Mouse (Mus musculus): Measurements from ENCODE around the gene Meis1. TPM values are rescaled to one million over a fixed set of nuclear protein-coding genes. Genes with fewer than 3 reads are reported as not detected.

The Meis1 gene
- 1 to 10 TPM; 4.1 to 4.5 TPM for total RNA-seq (2021)
- long read RNA-seq, experiment 1, partial matches to known transcripts = 0 of 2 reads
- long read RNA-seq, experiment 1, other reads (novel, unspliced or antisense) = 0 of 2 reads
- long read RNA-seq, experiment 2, full-length matches to known transcripts = 2 of 3 reads
- long read RNA-seq, experiment 2, partial matches to known transcripts = 0 of 3 reads
- long read RNA-seq, experiment 2, other reads (novel, unspliced or antisense) = 1 of 3 reads

DNA sequence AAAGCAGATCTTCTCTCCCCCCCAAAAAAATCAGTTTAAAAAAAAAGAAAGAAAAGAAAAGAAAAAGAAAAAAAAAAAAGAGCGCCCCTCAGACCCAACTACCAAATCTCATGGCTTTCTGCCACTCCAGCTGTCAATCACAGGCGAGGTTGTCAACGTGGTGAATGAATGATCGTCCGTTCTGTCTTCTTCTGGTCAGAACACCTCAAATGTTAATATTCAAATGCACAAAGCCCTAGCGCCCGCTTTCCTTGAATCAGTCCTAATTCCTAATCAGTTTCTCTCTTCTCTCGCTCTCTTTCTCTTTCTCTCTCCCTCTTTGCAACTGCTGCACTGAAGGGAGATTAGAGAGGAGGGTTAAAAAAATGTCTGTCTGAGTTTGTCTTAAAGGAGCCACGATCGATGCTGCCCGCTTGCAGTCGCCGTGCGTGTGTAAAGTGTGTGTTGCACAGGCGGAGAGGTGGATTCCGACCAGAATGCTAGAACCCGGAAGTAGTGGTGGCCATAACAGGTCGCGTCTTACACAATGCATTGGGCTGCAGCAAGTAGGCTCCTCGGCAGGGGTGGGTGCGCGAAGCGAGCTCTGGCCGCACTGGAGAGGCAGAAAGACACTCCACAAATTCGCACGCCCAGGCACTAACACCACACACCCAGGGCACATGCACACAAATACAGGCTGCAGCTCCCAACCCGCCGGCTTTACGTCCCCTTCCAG, at the start of gene Meis1:
Gene Meis1 (minus strand): TSS at position 497 of the 715 bp plus-strand sequence.
- peak; percentile 88 for DNase-seq
- intact Hi-C loops (cut with DNase I; ENCODE audit: low total_unique reads) = no loop called here

DNA sequence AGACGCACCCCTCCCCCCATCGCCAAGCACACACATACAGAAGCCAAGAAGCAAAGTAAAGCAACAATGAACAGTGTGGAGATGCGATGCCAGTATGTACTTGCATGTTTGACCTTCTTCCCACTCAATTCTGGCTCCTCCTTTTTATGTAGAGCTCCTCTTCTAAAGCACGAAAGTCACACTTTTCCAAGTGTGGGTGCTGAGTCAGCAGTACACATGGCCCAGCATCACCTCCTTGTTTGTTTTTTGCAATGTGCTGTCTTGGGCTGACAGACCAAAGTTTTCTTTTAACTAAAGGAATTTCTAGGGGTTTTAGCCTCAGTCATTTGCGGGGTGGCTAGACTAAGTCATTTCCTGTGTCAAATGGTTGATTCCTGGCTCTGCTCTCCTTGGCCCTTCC, 48.5 kb upstream of the Meis1 start:
- DNase-seq = no peak
- intact Hi-C loops (cut with DNase I; ENCODE audit: low total_unique reads) = no loop called here

DNA sequence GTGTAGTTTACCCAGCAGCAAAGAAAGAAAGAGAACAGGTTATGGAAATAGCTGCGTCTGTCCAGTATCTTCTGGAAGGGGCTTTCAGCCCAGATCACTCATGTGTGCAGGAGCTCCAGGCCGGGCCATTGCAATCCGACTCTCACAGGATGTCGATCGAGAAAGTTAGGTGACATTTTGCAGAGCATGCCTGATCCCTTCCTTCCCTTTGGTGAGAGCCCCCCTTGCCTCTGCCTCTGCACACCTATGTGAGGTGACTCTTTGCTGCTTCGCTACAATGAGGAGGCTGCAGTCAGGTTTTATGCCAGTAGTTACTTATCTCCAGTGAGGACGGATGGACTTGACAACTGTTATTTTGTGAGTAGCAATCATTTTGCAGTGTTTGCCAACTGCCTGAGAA, 30.5 kb upstream of the Meis1 start:
- intact Hi-C loops (cut with DNase I; ENCODE audit: low total_unique reads) = no loop called here
- DNase-seq = no peak

DNA sequence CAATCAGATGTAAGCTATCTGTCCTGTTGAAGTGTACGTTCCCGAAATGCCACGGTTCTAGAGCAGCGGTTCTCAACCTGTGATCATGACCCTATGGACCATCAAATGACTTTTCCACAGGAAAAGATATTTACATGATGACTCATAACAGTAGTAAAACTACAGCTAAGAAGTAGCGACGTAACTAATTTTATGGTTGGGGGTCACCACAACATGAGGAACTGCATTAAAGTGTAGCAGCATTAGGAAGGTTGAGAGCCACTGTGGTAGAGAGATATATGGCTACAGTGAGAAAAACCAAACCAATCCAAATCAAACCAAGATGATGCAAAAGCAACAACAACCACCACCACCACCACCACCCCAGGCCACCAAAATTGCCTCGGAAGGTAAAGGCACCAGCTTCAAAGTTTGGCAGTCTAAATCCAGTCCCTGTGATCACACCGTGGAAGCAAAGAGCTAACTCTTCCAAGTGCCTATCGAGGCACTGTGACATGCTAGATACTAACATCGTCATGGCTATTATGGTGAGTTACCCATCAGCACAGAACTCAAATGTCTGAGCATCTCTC, 17.9 kb upstream of the Meis1 start:
- no peak for DNase-seq
- intact Hi-C loops (cut with DNase I; ENCODE audit: low total_unique reads) = no loop called here

DNA sequence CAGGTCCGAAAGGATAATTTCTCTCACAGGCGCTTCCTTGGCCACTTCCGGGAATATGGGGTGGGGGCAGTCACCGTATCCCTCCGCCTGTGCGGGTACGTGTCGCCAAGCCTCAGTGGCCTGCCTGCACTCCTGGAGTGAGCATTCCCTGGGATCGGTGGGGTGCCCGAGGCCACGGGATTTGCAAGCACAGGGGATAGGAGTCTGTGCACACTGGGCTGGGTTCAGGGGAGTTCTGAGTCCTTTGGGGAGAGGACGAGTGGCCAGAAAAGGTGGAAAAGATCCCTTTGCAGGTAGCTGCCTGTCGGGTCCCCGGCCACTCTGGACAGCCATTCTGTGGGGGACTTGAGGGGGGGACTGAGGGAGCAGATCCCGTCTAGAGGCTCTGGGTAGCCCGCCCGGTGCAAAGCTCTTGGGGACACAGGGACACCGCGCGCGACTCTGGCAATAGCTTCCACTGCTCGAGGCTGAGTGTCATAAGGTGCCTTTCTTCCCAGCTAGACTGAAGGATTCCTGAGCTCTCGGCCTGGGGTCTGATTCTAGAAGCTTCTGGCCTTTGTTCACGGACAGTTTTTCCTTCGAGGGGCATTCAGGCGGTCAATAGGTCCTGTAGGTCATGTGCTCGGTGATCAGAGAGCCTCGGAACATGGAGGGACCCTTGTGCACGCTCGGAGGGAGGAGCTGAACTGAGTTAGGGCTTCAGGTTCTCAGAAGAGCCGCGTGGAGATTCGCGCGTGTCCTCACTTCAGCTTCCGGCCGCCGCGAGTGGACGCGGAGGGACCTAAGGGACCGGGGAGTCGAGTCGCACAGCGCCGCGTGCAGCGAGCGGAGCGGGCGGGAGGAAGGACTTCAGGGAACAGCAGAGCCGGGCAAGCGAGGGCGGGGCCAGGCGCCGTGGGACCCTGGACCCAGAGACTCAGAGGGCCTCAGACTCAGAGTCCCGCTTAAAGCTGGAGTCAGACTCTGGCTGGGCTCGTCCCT, 8.1 kb upstream of the Meis1 start:
- intact Hi-C loops (cut with DNase I; ENCODE audit: low total_unique reads) = loop anchor here (5.0 kb wide), 2 partner anchors 150 to 735 kb away; no protein-coding TSS in a partner anchor
- peak; percentile 65 for DNase-seq

DNA sequence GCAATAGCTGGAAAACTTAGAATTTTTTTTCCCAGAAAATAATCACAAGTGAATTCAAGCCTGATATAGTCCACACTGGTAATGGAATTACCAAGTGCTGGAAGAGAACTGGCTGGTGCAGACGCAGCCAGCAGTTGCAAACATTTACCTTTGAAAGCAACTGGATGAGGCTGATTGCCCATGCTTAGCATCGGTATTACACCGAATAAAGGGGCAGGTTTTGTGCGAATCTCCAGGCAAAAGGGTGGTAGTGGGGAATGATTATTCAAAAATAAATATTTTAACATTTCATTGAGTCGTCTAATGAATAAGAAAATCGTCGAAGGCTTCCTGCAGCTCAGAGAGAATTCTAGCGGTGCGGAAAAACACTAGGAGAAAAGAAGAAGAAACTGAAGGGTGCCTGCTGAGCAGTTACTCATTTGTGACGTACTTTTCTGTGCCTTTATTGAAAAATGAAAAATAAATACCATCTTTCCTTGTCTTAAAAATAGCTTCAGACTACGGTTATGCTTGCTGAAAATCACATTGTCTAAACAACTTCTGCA, 7.3 kb upstream of the Meis1 start:
- intact Hi-C loops (cut with DNase I; ENCODE audit: low total_unique reads) = loop anchor here (5.0 kb wide), 2 partner anchors 149 to 736 kb away; no protein-coding TSS in a partner anchor
- no peak for DNase-seq

DNA sequence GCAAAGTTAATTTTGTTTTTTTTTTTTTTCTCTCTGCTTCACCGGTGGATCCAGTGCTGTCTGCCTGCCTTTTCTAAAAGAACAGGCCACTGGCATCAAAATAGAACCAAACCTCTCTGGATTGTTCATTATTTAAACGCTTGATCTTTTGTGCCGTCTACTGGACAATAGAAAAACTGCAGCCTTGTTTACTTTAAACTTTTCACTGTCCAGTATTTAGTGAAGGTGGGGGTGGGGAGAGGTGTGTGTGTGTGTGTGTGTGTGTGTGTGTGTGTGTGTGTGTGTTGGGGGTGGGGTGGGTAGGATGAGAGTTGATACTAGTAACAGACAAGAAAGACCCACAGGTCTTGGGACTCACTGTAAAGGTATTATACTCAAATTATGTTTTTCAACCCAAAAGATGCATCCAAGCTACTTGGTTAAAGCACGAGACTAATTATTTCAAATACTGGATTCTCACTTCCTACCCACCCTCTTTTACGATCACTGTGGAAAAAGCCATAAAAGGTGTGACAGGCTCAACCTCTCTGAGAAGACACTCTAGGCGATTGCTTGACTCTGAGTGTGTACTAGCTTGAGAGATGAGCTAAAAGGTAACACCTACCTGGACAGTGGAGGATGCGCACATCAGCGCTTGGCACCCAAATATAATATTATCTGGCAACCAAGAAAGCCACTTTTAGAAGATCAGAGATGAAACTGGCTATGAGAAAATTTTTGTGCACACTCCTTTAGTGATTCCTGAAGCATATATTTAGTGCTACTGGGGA, 5.9 kb upstream of the Meis1 start:
- DNase-seq = no peak
- intact Hi-C loops (cut with DNase I; ENCODE audit: low total_unique reads) = loop anchor here (5.0 kb wide), 2 partner anchors 147 to 738 kb away; no protein-coding TSS in a partner anchor

DNA sequence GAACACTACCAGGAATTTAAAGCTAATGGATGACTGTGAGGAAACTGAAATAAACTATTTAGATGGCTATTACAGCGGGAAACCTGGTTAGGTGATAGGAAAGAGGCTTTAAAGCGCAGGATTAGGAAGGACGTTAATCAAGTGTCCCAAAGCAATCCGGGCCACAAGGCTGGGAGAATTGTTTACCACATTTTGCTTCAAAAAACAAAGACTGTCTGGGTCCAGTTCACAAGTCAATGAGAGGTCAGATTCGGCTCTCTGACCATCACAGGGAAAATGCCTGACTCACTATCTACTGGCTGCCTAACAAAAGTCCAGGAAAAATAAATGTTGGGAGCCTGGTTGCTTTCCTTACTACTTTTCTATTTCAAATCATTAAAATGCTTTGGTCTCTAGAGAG, 4.6 kb upstream of the Meis1 start:
- no peak for DNase-seq
- intact Hi-C loops (cut with DNase I; ENCODE audit: low total_unique reads) = no loop called here

DNA sequence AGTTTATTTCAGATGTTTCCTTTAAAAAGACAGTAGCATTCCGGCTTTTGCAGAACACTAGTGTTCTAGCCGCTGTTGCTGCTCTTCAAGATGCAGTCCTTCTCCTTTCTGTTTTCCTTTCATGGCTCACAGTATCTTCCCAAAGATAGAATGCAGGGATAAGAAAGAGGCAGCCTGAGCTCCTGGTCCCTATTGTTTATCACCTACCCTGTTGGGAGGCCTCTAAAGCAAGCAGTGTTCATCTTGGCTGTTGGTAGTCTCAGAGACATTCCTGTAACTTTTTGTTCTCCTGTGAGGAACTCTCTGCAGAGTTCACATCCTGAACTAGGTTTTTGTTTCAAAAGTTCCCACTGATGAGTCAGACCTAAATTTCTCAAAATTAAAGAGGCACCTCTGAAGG, 3.8 kb upstream of the Meis1 start:
- DNase-seq = no peak
- intact Hi-C loops (cut with DNase I; ENCODE audit: low total_unique reads) = no loop called here

DNA sequence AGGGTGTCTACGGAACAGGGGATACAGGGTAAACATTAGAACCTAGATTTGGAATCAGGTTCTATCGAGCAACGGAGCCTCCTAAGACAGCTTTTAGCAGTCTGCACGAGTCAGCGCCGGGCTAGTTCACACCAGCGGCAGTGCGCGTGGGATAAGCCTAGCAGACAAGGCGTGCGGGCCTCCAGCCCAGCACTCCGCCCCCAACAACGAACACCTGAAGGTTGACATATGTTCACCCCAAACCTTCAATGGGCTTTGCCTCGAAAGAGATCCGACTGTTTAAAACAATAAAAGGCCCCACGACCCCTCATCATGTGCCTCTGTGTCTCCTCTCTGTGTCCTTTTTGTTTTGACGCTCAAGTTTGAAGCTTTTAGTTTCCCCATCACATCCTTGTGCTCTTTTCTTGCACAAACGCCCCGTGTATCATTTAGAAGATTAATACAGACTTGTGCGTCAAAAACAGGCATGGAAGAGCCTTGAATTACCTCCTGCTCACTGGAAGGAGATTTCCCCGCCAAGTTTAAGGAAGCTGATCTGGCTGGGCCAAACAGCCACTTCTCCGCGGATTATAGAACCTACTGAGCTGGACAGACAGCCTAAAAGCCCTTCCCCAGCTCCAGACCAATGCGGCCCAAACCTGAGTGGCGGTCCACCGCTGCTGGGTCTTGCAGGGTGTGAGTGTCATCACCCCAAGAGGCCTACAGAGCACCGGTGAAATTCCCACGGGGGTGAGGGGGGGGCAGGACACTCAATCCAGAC, 2.3 kb upstream of the Meis1 start:
- no peak for DNase-seq
- intact Hi-C loops (cut with DNase I; ENCODE audit: low total_unique reads) = no loop called here

DNA sequence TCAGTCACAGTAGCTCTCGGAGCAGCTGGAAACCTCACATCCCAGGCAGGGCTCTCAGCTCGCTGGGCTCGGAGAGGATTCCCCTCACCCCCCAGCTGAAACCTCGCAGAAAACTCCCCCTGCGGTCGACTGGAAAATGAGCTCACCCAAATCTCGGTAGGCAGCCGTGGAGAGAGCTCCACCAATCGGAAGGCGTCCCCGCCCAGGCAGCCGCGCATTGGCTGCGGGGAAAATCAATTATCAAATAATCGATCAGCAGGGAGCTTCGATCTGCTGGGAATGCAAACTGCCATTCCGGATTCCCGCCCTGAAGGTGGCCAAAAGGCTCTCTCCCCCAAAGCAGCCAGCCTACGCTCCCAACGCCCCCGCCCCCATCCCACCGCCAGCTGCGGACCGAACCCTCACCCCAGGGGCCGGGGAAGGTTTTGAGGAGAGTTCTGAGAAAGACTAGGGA, 1.6 kb upstream of the Meis1 start:
- peak; percentile 91 for DNase-seq
- intact Hi-C loops (cut with DNase I; ENCODE audit: low total_unique reads) = no loop called here

DNA sequence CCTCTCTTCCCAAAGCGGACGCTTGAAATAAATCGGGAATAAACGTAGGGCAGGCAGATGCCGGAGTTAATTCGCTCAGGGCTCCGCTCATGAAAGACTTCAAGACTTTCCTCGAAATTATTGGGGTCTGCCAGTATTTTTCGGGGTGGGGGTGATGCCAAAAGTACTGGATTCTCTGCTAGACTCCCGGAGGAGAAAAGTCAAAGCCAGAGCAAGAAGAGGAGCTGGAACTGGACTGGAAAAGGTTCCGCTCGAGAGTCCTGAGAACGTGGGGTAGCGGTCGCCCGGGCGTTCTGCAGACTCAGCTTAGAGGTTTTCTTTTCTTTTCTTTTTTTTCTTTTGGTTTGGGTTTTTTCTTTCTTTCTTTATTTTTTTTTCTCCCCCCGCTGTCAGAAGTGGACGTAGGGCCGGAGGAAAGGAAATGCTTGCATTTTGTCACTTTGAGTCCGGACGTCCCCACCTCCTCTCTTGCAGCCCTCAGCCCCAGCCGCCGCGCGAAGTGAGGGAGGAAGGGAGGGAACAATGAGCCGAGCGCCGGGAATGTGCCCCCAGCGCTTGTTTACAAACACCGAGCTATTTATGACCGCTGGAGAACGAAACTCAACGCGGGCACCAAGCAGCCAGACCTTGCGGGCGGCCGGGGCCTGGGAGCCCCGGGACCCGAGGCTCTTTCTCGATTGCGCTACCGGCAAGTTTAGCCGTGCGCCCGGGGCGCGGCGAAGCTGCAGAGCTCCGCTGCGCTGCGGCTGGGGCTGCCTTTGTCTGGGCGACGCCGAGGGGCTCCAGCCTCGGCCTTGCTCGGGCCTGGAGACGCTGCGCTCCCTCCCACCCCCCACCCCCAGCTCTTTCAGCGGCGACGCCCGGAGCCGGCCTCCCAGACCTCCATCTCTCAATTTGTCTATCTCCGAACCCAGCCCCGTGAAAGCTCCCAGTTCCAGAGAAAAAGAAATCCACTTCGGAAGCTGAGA, 703 bp upstream of the Meis1 start:
- DNase-seq = peak; percentile 59
- intact Hi-C loops (cut with DNase I; ENCODE audit: low total_unique reads) = no loop called here

DNA sequence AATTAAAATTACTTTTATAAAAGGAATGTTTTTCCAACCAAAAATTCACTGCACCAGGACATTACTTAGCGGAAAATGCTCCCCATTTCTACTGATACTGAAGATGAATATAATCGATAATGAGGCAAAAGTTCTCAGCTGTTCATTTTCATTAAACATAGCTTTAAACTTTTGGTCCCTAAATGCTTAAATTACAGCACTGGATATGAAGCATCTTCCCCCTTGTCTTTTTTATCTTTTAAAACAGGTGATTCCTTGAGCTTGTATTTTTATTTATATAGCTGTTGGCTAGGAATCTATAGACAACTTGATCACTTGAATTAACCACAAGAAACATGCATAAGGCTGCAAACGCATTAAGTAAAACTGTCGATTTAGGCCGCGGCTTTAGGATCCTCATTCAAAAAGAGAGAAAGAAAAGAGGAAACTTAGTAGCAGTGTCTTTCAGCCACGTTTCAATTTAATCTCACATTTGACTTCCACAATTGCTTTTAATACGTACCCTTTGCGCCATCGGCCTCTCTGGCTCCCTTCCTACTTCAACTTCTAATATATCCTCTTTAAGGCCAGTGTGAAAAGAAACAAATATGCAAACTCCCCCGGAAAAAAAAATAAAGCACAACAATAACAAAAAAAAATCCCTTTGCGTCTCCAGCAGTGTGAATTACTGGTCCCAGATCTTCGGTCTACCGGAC, 919 bp downstream of the Meis1 start:
- no peak for DNase-seq
- intact Hi-C loops (cut with DNase I; ENCODE audit: low total_unique reads) = no loop called here

DNA sequence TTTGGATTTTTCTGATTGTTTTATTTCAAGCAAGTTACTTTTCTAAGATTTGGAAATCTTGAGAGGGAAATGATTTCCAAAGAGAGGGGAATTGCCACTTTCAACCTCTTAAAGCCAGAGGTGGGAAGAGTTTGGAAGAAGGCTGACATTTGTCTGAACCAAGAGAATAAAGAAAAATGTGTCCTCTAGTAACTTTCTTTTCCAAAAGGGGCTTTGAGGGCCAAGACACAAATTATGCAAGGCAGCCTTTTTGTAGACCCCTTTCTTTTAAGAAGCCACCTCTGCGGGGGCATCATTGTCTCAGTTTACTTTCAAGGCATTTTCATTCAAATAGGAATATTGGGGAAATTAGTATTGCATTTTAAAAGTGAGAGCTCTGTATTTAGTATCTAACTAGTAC, 1.5 kb downstream of the Meis1 start:
- DNase-seq = no peak
- intact Hi-C loops (cut with DNase I; ENCODE audit: low total_unique reads) = no loop called here

DNA sequence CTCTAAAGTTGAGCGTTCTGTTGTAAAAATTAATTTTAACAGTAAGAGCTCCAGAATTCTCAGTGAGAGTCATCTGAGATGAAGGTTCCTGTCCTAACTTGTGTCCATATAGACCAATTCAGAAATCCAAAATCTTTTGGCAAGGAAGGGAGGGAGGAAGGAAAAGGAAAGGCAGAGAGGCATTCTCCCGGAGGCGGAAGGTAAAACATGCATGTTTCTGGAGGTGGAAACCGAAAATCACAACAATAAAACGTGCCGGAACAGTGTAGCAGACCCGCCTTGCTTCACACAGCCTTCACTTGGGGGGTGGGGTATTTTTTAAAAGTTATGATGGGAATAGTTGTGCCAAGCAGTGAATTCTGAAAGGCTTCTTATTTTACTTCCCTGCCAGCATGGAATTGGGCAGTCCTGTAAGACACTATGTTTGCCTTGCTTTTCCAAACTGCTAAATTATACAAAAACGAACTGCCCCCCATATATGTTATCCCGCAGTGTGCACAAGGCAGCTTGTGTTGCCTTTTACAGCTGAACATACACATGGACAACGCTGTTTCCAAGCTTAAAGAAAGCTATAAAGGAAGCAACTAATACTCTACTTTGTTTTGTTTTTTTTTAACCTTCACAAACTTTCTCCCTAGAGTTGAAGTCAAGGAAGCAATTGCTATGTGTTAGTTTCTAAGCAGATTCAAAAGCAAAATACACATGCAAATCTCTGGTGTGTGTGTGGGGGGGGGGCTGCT, 2.1 kb downstream of the Meis1 start:
- intact Hi-C loops (cut with DNase I; ENCODE audit: low total_unique reads) = no loop called here
- no peak for DNase-seq
